Comparison of ENCODE assay signal across 26 mouse cellular contexts in genomic region chr1:89535206-89535605, GRCm38 (mm10).
DNase-seq lines count a peak whose midpoint lies in the region; ATAC-seq and TF ChIP-seq lines count a peak whose summit lies in the region.
"Had no signal": no experiment of that assay in that cellular context is flagged by ENCODE, and none has a peak within 500 bp of the region (broad histone marks: within the 10 kb centered on the region; RNA-seq: fewer than 3 reads in every experiment).

No protein-coding gene starts in this region.

- H3K27ac ChIP-seq in gastrocnemius, adult 2 months, result peak overlapping the region; percentile 54; the same call in 1 of the 2 replicates
- H3K27ac ChIP-seq in heart, postnatal 0 days (ENCODE audit: low read depth), result peak overlapping the region; percentile 48; the same call in 1 of the 2 replicates
- H3K27ac ChIP-seq in heart, adult 2 months, result no peak overlapping the region; the same call in 1 of the 2 replicates
- 0 out of 2 replicates have a peak overlapping the region, but pooled peaks have one; percentile 2 for H3K27ac ChIP-seq in midbrain, embryonic 10.5 days (replicated peaks)
- H3K27ac ChIP-seq in midbrain, embryonic 13.5 days, result no peak overlapping the region
- H3K27ac ChIP-seq: embryonic facial prominence, embryonic 12.5 days; forebrain, embryonic 12.5 days; intestine, embryonic 15.5 days; midbrain, embryonic 15.5 days; neural tube, embryonic 12.5 days had no signal

- TF ChIP-seq CTCF in gastrocnemius, adult 2 months (IDR thresholded peaks at IDR 0.05), result no peak
- no peak for TF ChIP-seq CTCF in heart, postnatal 0 days (IDR thresholded peaks at IDR 0.05; ENCODE audit: low read depth)
- no peak for TF ChIP-seq CTCF in heart, adult 2 months (IDR thresholded peaks at IDR 0.05)

- no peak overlapping the region for H3K4me3 ChIP-seq in gastrocnemius, adult 2 months
- no peak overlapping the region for H3K4me3 ChIP-seq in heart, postnatal 0 days (ENCODE audit: low read depth, low read length)
- H3K4me3 ChIP-seq in heart, adult 2 months, result no peak overlapping the region
- H3K4me3 ChIP-seq in midbrain, embryonic 10.5 days, result no peak overlapping the region
- no peak overlapping the region for H3K4me3 ChIP-seq in midbrain, embryonic 13.5 days (replicated peaks)
- H3K4me3 ChIP-seq: embryonic facial prominence, embryonic 12.5 days; erythroblast, embryonic 14.5 days; forebrain, embryonic 12.5 days; hindbrain, embryonic 10.5 days; intestine, embryonic 15.5 days; midbrain, embryonic 15.5 days; neural tube, embryonic 12.5 days had no signal

- intact Hi-C loops in gastrocnemius, adult 2 months (cut with DNase I), result loop anchor here (5.0 kb wide), 1 partner anchor 87 kb away; no protein-coding TSS in a partner anchor
- intact Hi-C loops in heart, adult 2 months (cut with DNase I), result no loop called here

- peaks cover 2% of the 10 kb centered on the region; the same call in 1 of the 2 replicates for H3K79me2 ChIP-seq in heart, adult 2 months (replicated peaks; ENCODE audit: control insufficient read depth, insufficient read depth, low read length)

- H3K4me2 ChIP-seq in heart, postnatal 0 days (ENCODE audit: low read depth, low read length), result no peak overlapping the region
- no peak overlapping the region for H3K4me2 ChIP-seq in midbrain, embryonic 13.5 days (replicated peaks)
- H3K4me2 ChIP-seq: embryonic facial prominence, embryonic 12.5 days; forebrain, embryonic 12.5 days; intestine, embryonic 15.5 days; midbrain, embryonic 15.5 days; neural tube, embryonic 12.5 days had no signal

- no peak; the same call in 1 of the 2 replicates for ATAC-seq in heart, postnatal 0 days (ENCODE audit: insufficient read depth, low read depth)
- ATAC-seq in midbrain, embryonic 13.5 days, result no peak
- ATAC-seq in frontal cortex, adult (ENCODE audit: low TSS enrichment), result no peak
- ATAC-seq: CD4-positive, CD25-positive, alpha-beta regulatory T cell, adult 4 months; hindbrain, embryonic 16.5 days; intestine, embryonic 15.5 days; liver, postnatal 0 days; midbrain, embryonic 15.5 days; Patski had no signal

- DNase-seq in gastrocnemius, adult 2 months, result no peak
- DNase-seq in gastrocnemius, adult 8-10 months (ENCODE audit: low spot score in 2 of 2), result no peak
- DNase-seq in heart, postnatal 0 days (ENCODE audit: low spot score), result no peak
- no peak for DNase-seq in heart, adult 2 months
- no peak for DNase-seq in midbrain, embryonic 10.5 days (ENCODE audit: low spot score)
- DNase-seq in left cerebral cortex, adult 18-20 months (ENCODE audit: low spot score in 2 of 2), result no peak
- DNase-seq: adrenal gland, adult 2 months; cerebellum, adult 11-12 months; cerebellum, postnatal 14 days; gastrocnemius, postnatal 10 days; kidney, adult 8-10 months; kidney, postnatal 14 days; liver, postnatal 0 days; right cerebral cortex, postnatal 25 days had no signal

- H3K27me3 ChIP-seq in heart, postnatal 0 days (ENCODE audit: control insufficient read depth, insufficient read depth, low read length), result no peaks in the 10 kb centered on the region
- no peaks in the 10 kb centered on the region for H3K27me3 ChIP-seq in heart, adult 2 months (ENCODE audit: control insufficient read depth, insufficient read depth, low read length)
- no peaks in the 10 kb centered on the region for H3K27me3 ChIP-seq in midbrain, embryonic 10.5 days (ENCODE audit: low read depth, poor library complexity, severe bottlenecking)
- H3K27me3 ChIP-seq in midbrain, embryonic 13.5 days, result no peaks in the 10 kb centered on the region
- H3K27me3 ChIP-seq: embryonic facial prominence, embryonic 12.5 days; forebrain, embryonic 12.5 days; intestine, embryonic 15.5 days; midbrain, embryonic 15.5 days; neural tube, embryonic 12.5 days; Patski had no signal

- H3K4me1 ChIP-seq in heart, postnatal 0 days (ENCODE audit: control insufficient read depth, insufficient read depth), result peaks cover 28% of the 10 kb centered on the region
- H3K4me1 ChIP-seq in heart, adult 2 months (ENCODE audit: control insufficient read depth, insufficient read depth, low read length), result peaks cover 24% of the 10 kb centered on the region
- H3K4me1 ChIP-seq in midbrain, embryonic 10.5 days, result peaks cover 39% of the 10 kb centered on the region
- peaks cover 32% of the 10 kb centered on the region for H3K4me1 ChIP-seq in midbrain, embryonic 13.5 days (replicated peaks)

- no peaks in the 10 kb centered on the region for H3K9me3 ChIP-seq in heart, postnatal 0 days (replicated peaks; ENCODE audit: control insufficient read depth, low read length)
- H3K9me3 ChIP-seq in midbrain, embryonic 10.5 days (replicated peaks), result peaks cover 8% of the 10 kb centered on the region; the same call in 1 of the 2 replicates
- 0 out of 2 replicates have a peak, but pooled peaks cover 3% of the 10 kb centered on the region for H3K9me3 ChIP-seq in midbrain, embryonic 13.5 days
- H3K9me3 ChIP-seq: intestine, embryonic 15.5 days; midbrain, embryonic 15.5 days had no signal

- H3K36me3 ChIP-seq in heart, postnatal 0 days (replicated peaks; ENCODE audit: control insufficient read depth, insufficient read depth, low read length), result no peaks in the 10 kb centered on the region
- H3K36me3 ChIP-seq in heart, adult 2 months (ENCODE audit: control insufficient read depth, insufficient read depth, low read length), result no peaks in the 10 kb centered on the region
- H3K36me3 ChIP-seq in midbrain, embryonic 10.5 days, result peaks cover 13% of the 10 kb centered on the region
- peaks cover 4% of the 10 kb centered on the region; the same call in 1 of the 2 replicates for H3K36me3 ChIP-seq in midbrain, embryonic 13.5 days
- H3K36me3 ChIP-seq: embryonic facial prominence, embryonic 12.5 days; intestine, embryonic 15.5 days; midbrain, embryonic 15.5 days; neural tube, embryonic 12.5 days had no signal

- no peak for TF ChIP-seq POLR2A in heart, adult 2 months (IDR thresholded peaks at IDR 0.05; ENCODE audit: insufficient read depth, low read depth, low read length)

- H3K9ac ChIP-seq in heart, postnatal 0 days (replicated peaks; ENCODE audit: low read depth, low read length), result no peak overlapping the region
- no peak overlapping the region for H3K9ac ChIP-seq in heart, adult 2 months (ENCODE audit: low read depth, low read length)
- H3K9ac ChIP-seq in midbrain, embryonic 13.5 days (replicated peaks), result no peak overlapping the region
- H3K9ac ChIP-seq: embryonic facial prominence, embryonic 12.5 days; forebrain, embryonic 12.5 days; intestine, embryonic 15.5 days; liver, postnatal 0 days; midbrain, embryonic 15.5 days; neural tube, embryonic 12.5 days had no signal

- TF ChIP-seq EP300 in heart, postnatal 0 days (IDR thresholded peaks at IDR 0.05; ENCODE audit: low read depth), result no peak
- no peak for TF ChIP-seq EP300 in heart, adult 2 months (IDR thresholded peaks at IDR 0.05; ENCODE audit: insufficient read depth, low read depth, low read length)

Comparison
In these comparisons a context has a peak if more than half of its experiments do, and no peak if none do; other contexts are left out.
1. H3K27ac ChIP-seq: peak in gastrocnemius, adult 2 months (single experiment), heart, postnatal 0 days (single experiment) and midbrain, embryonic 10.5 days (single experiment); none in heart, adult 2 months (single experiment) and midbrain, embryonic 13.5 days (single experiment).